8 mouse cellular contexts compared by ENCODE assay signal in the genomic region with DNA sequence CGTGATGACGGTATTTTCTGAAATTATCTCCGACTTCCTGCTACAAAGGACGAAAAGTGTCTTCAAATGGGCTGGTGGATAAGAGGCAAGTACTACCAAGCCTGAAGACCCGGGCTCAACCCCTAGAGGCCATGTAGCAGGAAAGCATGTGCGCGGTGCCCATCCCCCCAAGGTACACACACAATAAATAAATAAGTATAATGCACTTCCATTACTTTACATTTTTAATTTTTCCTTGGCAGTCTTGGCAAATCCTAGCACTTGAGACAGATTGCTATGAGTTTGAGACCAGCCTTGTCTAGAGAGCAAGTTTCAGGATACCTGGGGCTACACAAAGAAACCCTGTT. TPM values are rescaled to one million over a fixed set of nuclear protein-coding genes. Genes with fewer than 3 reads are reported as not detected.
DNase-seq lines count a peak whose midpoint lies in the region; ATAC-seq and TF ChIP-seq lines count a peak whose summit lies in the region.

No protein-coding gene starts in this region.

- H3K27ac ChIP-seq in heart, postnatal 0 days (ENCODE audit: low read depth), result no peak overlapping the region
- no peak overlapping the region for H3K27ac ChIP-seq in brown adipose tissue, adult 24 weeks (replicated peaks; ENCODE audit: low read depth, low read length)
- H3K27ac ChIP-seq in hindbrain, embryonic 15.5 days (replicated peaks), result 0 out of 2 replicates have a peak overlapping the region, but pooled peaks have one; percentile 56
- H3K27ac ChIP-seq in midbrain, embryonic 14.5 days (replicated peaks; ENCODE audit: low read depth, low read length), result no peak overlapping the region

- peak overlapping the region; percentile 34 for H3K4me3 ChIP-seq in heart, postnatal 0 days (ENCODE audit: low read depth, low read length)
- H3K4me3 ChIP-seq in brown adipose tissue, adult 24 weeks (ENCODE audit: insufficient read depth, low read depth, low read length), result peak overlapping the region; percentile 18; the same call in 1 of the 2 replicates
- peak overlapping the region; percentile 29 for H3K4me3 ChIP-seq in hindbrain, embryonic 15.5 days
- peak overlapping the region; percentile 28 for H3K4me3 ChIP-seq in midbrain, embryonic 14.5 days (replicated peaks; ENCODE audit: low read depth, low read length)

- H3K36me3 ChIP-seq in heart, postnatal 0 days (replicated peaks; ENCODE audit: control insufficient read depth, insufficient read depth, low read length), result no peaks in the 10 kb centered on the region
- H3K36me3 ChIP-seq in hindbrain, embryonic 15.5 days, result no peaks in the 10 kb centered on the region
- no peaks in the 10 kb centered on the region for H3K36me3 ChIP-seq in midbrain, embryonic 14.5 days (ENCODE audit: control insufficient read depth, insufficient read depth, low read length)

- TF ChIP-seq EP300 in heart, postnatal 0 days (IDR thresholded peaks at IDR 0.05; ENCODE audit: low read depth), result no peak

- 37% methylated on average over 7 of the region's 7 CpGs for WGBS in heart, postnatal 0 days
- 42% methylated on average over 7 of the region's 7 CpGs for WGBS in hindbrain, embryonic 15.5 days
- WGBS in midbrain, embryonic 14.5 days, result 27% methylated on average over 7 of the region's 7 CpGs

- H3K4me1 ChIP-seq in heart, postnatal 0 days (ENCODE audit: control insufficient read depth, insufficient read depth), result no peaks in the 10 kb centered on the region
- H3K4me1 ChIP-seq in brown adipose tissue, adult 24 weeks (ENCODE audit: control insufficient read depth, insufficient read depth, insufficient read length, low read length), result no peaks in the 10 kb centered on the region
- H3K4me1 ChIP-seq in hindbrain, embryonic 15.5 days (replicated peaks), result peaks cover 18% of the 10 kb centered on the region
- peaks cover 18% of the 10 kb centered on the region; the same call in 1 of the 2 replicates for H3K4me1 ChIP-seq in midbrain, embryonic 14.5 days (ENCODE audit: control insufficient read depth, insufficient read depth, low read length)

- H3K9me3 ChIP-seq in heart, postnatal 0 days (replicated peaks; ENCODE audit: control insufficient read depth, low read length), result no peaks in the 10 kb centered on the region
- no peaks in the 10 kb centered on the region for H3K9me3 ChIP-seq in hindbrain, embryonic 15.5 days
- no peaks in the 10 kb centered on the region for H3K9me3 ChIP-seq in midbrain, embryonic 14.5 days (ENCODE audit: control insufficient read depth, low read length)

- peak overlapping the region; percentile 59 for H3K4me2 ChIP-seq in heart, postnatal 0 days (ENCODE audit: low read depth, low read length)
- H3K4me2 ChIP-seq in hindbrain, embryonic 15.5 days, result peak overlapping the region; percentile 61
- peak overlapping the region; percentile 66 for H3K4me2 ChIP-seq in midbrain, embryonic 14.5 days (ENCODE audit: low read length)

- no peak overlapping the region for H3K9ac ChIP-seq in heart, postnatal 0 days (replicated peaks; ENCODE audit: low read depth, low read length)
- 0 out of 2 replicates have a peak overlapping the region, but pooled peaks have one; percentile 6 for H3K9ac ChIP-seq in hindbrain, embryonic 15.5 days
- peak overlapping the region; percentile 29; the same call in 1 of the 2 replicates for H3K9ac ChIP-seq in midbrain, embryonic 14.5 days (replicated peaks; ENCODE audit: low read length)

- 0 out of 2 replicates have a peak, but pooled peaks have one; percentile 2 for TF ChIP-seq CTCF in heart, postnatal 0 days (IDR thresholded peaks at IDR 0.05; ENCODE audit: low read depth)

- DNase-seq in heart, postnatal 0 days (ENCODE audit: low spot score), result no peak
- no peak for DNase-seq in heart, postnatal 36 days
- peak; percentile 49 for DNase-seq in midbrain, embryonic 14.5 days
- no peak for DNase-seq in gastrocnemius, postnatal 14 days
- no peak for DNase-seq in thymus, postnatal 14 days

- H3K27me3 ChIP-seq in heart, postnatal 0 days (ENCODE audit: control insufficient read depth, insufficient read depth, low read length), result 0 out of 2 replicates have a peak, but pooled peaks cover 6% of the 10 kb centered on the region
- H3K27me3 ChIP-seq in hindbrain, embryonic 15.5 days, result no peaks in the 10 kb centered on the region
- H3K27me3 ChIP-seq in midbrain, embryonic 14.5 days (ENCODE audit: control insufficient read depth, insufficient read depth, low read length), result no peaks in the 10 kb centered on the region

- intact Hi-C loops in heart, postnatal 36 days (cut with DNase I), result no loop called here
- intact Hi-C loops in gastrocnemius, postnatal 14 days (cut with DNase I; ENCODE audit: low total_unique reads), result no loop called here

- no peak for ATAC-seq in heart, postnatal 0 days (ENCODE audit: insufficient read depth, low read depth)
- ATAC-seq in hindbrain, embryonic 15.5 days (ENCODE audit: low FRiP score, low read depth), result 0 out of 2 replicates have a peak, but pooled peaks have one; percentile 8
- no peak for ATAC-seq in midbrain, embryonic 14.5 days (ENCODE audit: low FRiP score, low TSS enrichment)
- no peak for ATAC-seq in megakaryocyte, adult 5-6 weeks (ENCODE audit: poor library complexity, severe bottlenecking)

RNA-seq across cellular contexts. Expression of a gene that starts 20.4 kb away (rescaled TPM):
- total RNA-seq in heart, postnatal 0 days (2014; rRNA removed; ENCODE audit: low replicate concordance), result 7.8 and 12.9 TPM in 2 replicates
- polyA plus RNA-seq in heart, postnatal 0 days (2015; fragmentation: Nextera tagmentation; extraction: Ambion mirVana), result 9.0 and 10.6 TPM in 2 replicates
- total RNA-seq in heart, postnatal 36 days (2021), result 1 to 10 TPM; 5.3 to 7.2 TPM
- 4.2 and 6.7 TPM in 2 replicates for polyA plus RNA-seq in brown adipose tissue, adult 24 weeks (2012; ENCODE audit: insufficient read depth, insufficient read length, missing spikeins)
- 14.6 and 16.2 TPM in 2 replicates for polyA plus RNA-seq in hindbrain, embryonic 15.5 days (2015; fragmentation: Nextera tagmentation; extraction: Ambion mirVana)
- 9.8 and 16.5 TPM in 2 replicates for polyA plus RNA-seq in midbrain, embryonic 14.5 days (2014; fragmentation: Nextera tagmentation; extraction: Ambion mirVana)
- 1 to 10 TPM; 7.2 to 7.3 TPM for total RNA-seq in gastrocnemius, postnatal 14 days (2021)
- 30.7 and 40.4 TPM in 2 replicates for total RNA-seq in megakaryocyte, adult 5-6 weeks (2015)
- total RNA-seq in megakaryocyte, adult 5-6 weeks (2017), result 15.8 and 21.6 TPM in 2 replicates
